ENCODE assay signal across 13 mouse cellular contexts in the genomic region with DNA sequence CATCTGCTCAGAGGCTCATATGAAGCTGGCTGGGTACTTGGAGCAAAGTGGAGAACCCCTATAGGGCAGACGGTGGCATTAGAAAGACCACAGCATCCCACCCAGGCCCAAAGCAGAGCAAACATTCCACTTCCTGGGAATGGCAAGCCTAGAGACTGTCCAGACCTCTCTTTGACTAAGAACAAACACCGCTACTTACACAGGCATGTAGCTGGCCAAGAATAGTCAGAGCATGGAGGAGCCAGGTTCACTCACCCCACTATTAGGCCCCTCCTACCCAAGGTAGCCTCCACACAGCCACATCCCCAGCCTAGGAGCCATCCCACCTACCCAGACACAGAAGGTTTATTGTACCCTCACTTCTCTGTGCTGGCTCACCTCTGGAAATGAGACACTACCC. TPM values are rescaled to one million over a fixed set of nuclear protein-coding genes. Genes with fewer than 3 reads are reported as not detected.
DNase-seq lines count a peak whose midpoint lies in the region; ATAC-seq and TF ChIP-seq lines count a peak whose summit lies in the region.
"Had no signal": no experiment of that assay in that cellular context is flagged by ENCODE, and none has a peak within 500 bp of the region (broad histone marks: within the 10 kb centered on the region; RNA-seq: fewer than 3 reads in every experiment).

No protein-coding gene starts in this region.

- DNase-seq in heart, adult 18-20 months, result no peak
- DNase-seq in frontal cortex, postnatal 10 days (ENCODE audit: low spot score in 2 of 2), result no peak
- no peak for DNase-seq in B cell, adult 2 months
- DNase-seq in left cerebral cortex, postnatal 25 days (ENCODE audit: low spot score in 2 of 2), result no peak
- DNase-seq: cerebellum, adult 2 months; kidney, postnatal 36 days; retina, postnatal 1 day had no signal

- WGBS in heart, embryonic 15.5 days, result 33% methylated on average over 2 of the region's 2 CpGs
- WGBS in embryonic facial prominence, embryonic 12.5 days, result 73% methylated on average over 2 of the region's 2 CpGs
- WGBS in limb, embryonic 13.5 days, result 64% methylated on average over 2 of the region's 2 CpGs

- peak; percentile 64 for ATAC-seq in heart, embryonic 15.5 days (replicated peaks; ENCODE audit: insufficient number of reproducible peaks, insufficient read depth, low FRiP score, low read depth)
- ATAC-seq in embryonic facial prominence, embryonic 12.5 days (ENCODE audit: insufficient number of reproducible peaks, insufficient read depth, low FRiP score, low TSS enrichment), result no peak
- ATAC-seq in limb, embryonic 13.5 days (ENCODE audit: low FRiP score, low read depth), result peak; percentile 28; the same call in 1 of the 2 replicates

- intact Hi-C loops in left cerebral cortex, postnatal 25 days (cut with DNase I), result no loop called here

- TF ChIP-seq CTCF in ES-Bruce4 (IDR thresholded peaks at IDR 0.05; ENCODE audit: low read depth, low read length), result no peak

- H3K36me3 ChIP-seq in heart, embryonic 15.5 days, result no peaks in the 10 kb centered on the region
- no peaks in the 10 kb centered on the region for H3K36me3 ChIP-seq in ES-Bruce4 (ENCODE audit: control insufficient read depth, insufficient read depth, low read length, poor library complexity, severe bottlenecking)
- no peaks in the 10 kb centered on the region for H3K36me3 ChIP-seq in embryonic facial prominence, embryonic 12.5 days
- H3K36me3 ChIP-seq in limb, embryonic 13.5 days, result peaks cover 4% of the 10 kb centered on the region; the same call in 1 of the 2 replicates

- H3K4me1 ChIP-seq in heart, embryonic 15.5 days (replicated peaks), result peaks cover 71% of the 10 kb centered on the region
- peaks cover 9% of the 10 kb centered on the region for H3K4me1 ChIP-seq in ES-Bruce4 (ENCODE audit: control insufficient read depth, insufficient read depth, low read length)
- H3K4me1 ChIP-seq in embryonic facial prominence, embryonic 12.5 days, result peaks cover 29% of the 10 kb centered on the region
- H3K4me1 ChIP-seq in limb, embryonic 13.5 days, result peaks cover 45% of the 10 kb centered on the region

- no peaks in the 10 kb centered on the region for H3K9me3 ChIP-seq in heart, embryonic 15.5 days (replicated peaks)
- no peaks in the 10 kb centered on the region for H3K9me3 ChIP-seq in ES-Bruce4 (replicated peaks; ENCODE audit: control insufficient read depth, insufficient read depth, low read length, poor library complexity, severe bottlenecking)
- H3K9me3 ChIP-seq in embryonic facial prominence, embryonic 12.5 days, result no peaks in the 10 kb centered on the region
- H3K9me3 ChIP-seq in limb, embryonic 13.5 days, result no peaks in the 10 kb centered on the region

- peak overlapping the region; percentile 83 for H3K27ac ChIP-seq in heart, embryonic 15.5 days
- 0 out of 2 replicates have a peak overlapping the region, but pooled peaks have one; percentile 66 for H3K27ac ChIP-seq in ES-Bruce4 (ENCODE audit: insufficient read depth, low read length)
- peak overlapping the region; percentile 36 for H3K27ac ChIP-seq in embryonic facial prominence, embryonic 12.5 days
- peak overlapping the region; percentile 84 for H3K27ac ChIP-seq in limb, embryonic 13.5 days

- no peak for TF ChIP-seq EP300 in ES-Bruce4 (IDR thresholded peaks at IDR 0.05; ENCODE audit: insufficient read depth, low read depth, low read length)

- H3K9ac ChIP-seq in heart, embryonic 15.5 days, result no peak overlapping the region
- no peak overlapping the region for H3K9ac ChIP-seq in ES-Bruce4 (ENCODE audit: low read depth, poor library complexity, severe bottlenecking)
- no peak overlapping the region for H3K9ac ChIP-seq in embryonic facial prominence, embryonic 12.5 days
- H3K9ac ChIP-seq in limb, embryonic 13.5 days, result no peak overlapping the region

- H3K27me3 ChIP-seq in heart, embryonic 15.5 days, result no peaks in the 10 kb centered on the region
- H3K27me3 ChIP-seq in ES-Bruce4 (ENCODE audit: control insufficient read depth, insufficient read depth, low read length, poor library complexity, severe bottlenecking), result no peaks in the 10 kb centered on the region
- H3K27me3 ChIP-seq in embryonic facial prominence, embryonic 12.5 days, result no peaks in the 10 kb centered on the region
- H3K27me3 ChIP-seq in limb, embryonic 13.5 days, result no peaks in the 10 kb centered on the region
- H3K27me3 ChIP-seq: CH12.LX had no signal

- peak overlapping the region; percentile 19; the same call in 1 of the 2 replicates for H3K4me2 ChIP-seq in heart, embryonic 15.5 days
- no peak overlapping the region for H3K4me2 ChIP-seq in embryonic facial prominence, embryonic 12.5 days (replicated peaks)
- H3K4me2 ChIP-seq in limb, embryonic 13.5 days (replicated peaks), result 0 out of 2 replicates have a peak overlapping the region, but pooled peaks have one; percentile 4
- H3K4me2 ChIP-seq: midbrain, embryonic 11.5 days had no signal

- no peak overlapping the region for H3K4me3 ChIP-seq in heart, embryonic 15.5 days
- H3K4me3 ChIP-seq in ES-Bruce4 (ENCODE audit: low read depth, low read length), result no peak overlapping the region
- H3K4me3 ChIP-seq in embryonic facial prominence, embryonic 12.5 days, result no peak overlapping the region
- H3K4me3 ChIP-seq in limb, embryonic 13.5 days, result no peak overlapping the region

- no peak for TF ChIP-seq POLR2A in ES-Bruce4 (IDR thresholded peaks at IDR 0.05; ENCODE audit: insufficient read depth, low read length)

RNA-seq across cellular contexts. Expression of gene Pacsin2, which starts 18.5 kb away (rescaled TPM):
- polyA plus RNA-seq in heart, embryonic 15.5 days (2015; fragmentation: Nextera tagmentation; extraction: Ambion mirVana), result 59.3 and 75.3 TPM in 2 replicates
- total RNA-seq in heart, adult 18-20 months (2021), result 100 to 1,000 TPM; 232 to 280 TPM
- polyA plus RNA-seq in ES-Bruce4 (2011; ENCODE audit: insufficient read depth, insufficient read length, low read depth, missing spikeins), result 78.3 and 82.8 TPM in 2 replicates
- 49.6 and 54.4 TPM in 2 replicates for polyA plus RNA-seq in embryonic facial prominence, embryonic 12.5 days (2016; fragmentation: Nextera tagmentation; extraction: Ambion mirVana)
- 51.8 and 53.3 TPM in 2 replicates for polyA plus RNA-seq in limb, embryonic 13.5 days (2015; fragmentation: Nextera tagmentation; extraction: Ambion mirVana)
- 10 to 100 TPM; 90.1 to 97.8 TPM for total RNA-seq in left cerebral cortex, postnatal 25 days (2021)
